Mouse (Mus musculus) lung, adult 2 months (tissue): ENCODE results near the gene Rbm42. TPM values are rescaled to one million over a fixed set of nuclear protein-coding genes. Genes with fewer than 3 reads are reported as not detected.
A peak's percentile ranks its signal among the peaks of the same experiment; 100 is the strongest.

ENCODE experiments used
- DNase-seq: peaks from one replicate; pipeline ENCODE4 v3.0.0; 2022
- H3K4me1 ChIP-seq: fragments of 200-500 bp; 2 replicates; pipeline ENCODE4 v1.6.1; 2011; ENCODE audit warnings: low read length; ENCODE audit not compliant: control insufficient read depth, insufficient read depth
- H3K4me3 ChIP-seq: fragments of 200-500 bp; replicated peaks from 2 replicates; pipeline ENCODE3; 2011; ENCODE audit warnings: low read depth, mild to moderate bottlenecking, control low read depth, low read length; ENCODE audit errors: extremely low read depth
- CTCF ChIP-seq: fragments of 200-500 bp; IDR thresholded peaks from 2 replicates; pipeline ENCODE4 v1.5.1; 2011; ENCODE audit warnings: mild to moderate bottlenecking, low read length, control low read depth; ENCODE audit not compliant: insufficient read depth
- POLR2A ChIP-seq: fragments of 200-500 bp; IDR thresholded peaks from 2 replicates; pipeline ENCODE4 v1.6.1; 2011; ENCODE audit warnings: low read depth, mild to moderate bottlenecking, control low read depth, low read length, borderline replicate concordance; ENCODE audit errors: extremely low read depth
- WGBS: fragments of 180-500 bp; shearing (Covaris S2); methylation state at CpG from one replicate; pipeline ENCODE4 v1.1.7; 2018; 5-methylcytosine and 5-hydroxymethylcytosine counted together
- polyA plus RNA-seq: library from polyadenylated mRNA; depleted of rRNA; stranded (reverse); fragments of >200 nt; gene quantifications from 2 replicates; pipeline ENCODE4 v1.2.3, GENCODE M21; 2012; rRNA removed

The Rbm42 gene
- polyA plus RNA-seq, result 78.0 and 79.7 TPM in 2 replicates

DNA sequence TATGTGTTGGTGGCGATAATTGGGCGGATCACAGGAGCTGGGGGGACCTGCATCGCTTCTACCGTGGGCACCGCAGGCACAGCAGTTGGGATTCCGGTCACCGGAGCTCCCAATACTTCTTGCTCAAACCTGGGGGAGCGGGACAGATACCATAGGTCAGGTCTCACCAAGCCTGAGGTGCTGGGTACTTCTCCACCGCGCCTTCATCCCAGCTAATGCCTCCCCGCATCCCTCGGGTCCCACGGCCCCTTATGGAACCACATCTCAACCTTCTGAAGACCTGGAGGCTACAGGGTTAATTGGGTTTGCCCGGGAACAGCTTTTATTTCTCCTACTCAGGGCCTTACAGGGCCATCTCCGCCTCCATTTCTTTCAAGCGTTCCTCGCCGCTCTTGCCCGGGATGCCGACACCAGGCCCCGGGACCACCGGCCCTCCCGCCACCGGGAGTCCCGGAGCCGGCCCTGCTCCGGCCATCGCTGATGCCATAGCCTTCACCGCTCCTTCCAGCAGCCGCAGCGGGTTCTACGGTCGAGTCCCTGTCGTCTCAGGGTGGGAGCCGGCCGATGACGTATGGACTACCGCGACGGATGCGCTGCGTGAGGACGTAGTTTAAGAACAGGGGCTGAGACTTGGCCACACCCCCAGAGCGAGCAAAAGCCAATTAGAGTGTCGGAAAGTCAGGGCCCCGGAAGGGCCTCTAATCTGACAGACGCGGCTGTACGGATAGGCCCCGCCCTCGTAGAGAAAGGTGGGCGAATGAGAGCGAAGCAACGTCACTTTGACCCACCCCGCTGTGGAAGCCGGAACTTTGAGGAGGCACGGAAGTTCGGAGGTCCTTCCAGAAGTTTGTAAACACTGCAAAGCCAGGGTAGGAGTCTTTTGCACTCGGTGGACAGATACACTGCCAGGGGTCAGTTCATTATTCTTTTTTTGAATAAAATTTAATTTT lies at the start of gene Rbm42:
Rbm42 (minus strand) TSS at position 727 of the 950 bp plus-strand sequence.
- Histone ChIP-seq H3K4me3 (peak within 1 kb of the TSS; percentile 89), H3K4me1 (peaks cover 2% of the 10 kb centered on the region; the same call in 1 of the 2 replicates)
- DNase-seq, result peak; percentile 97
- TF ChIP-seq CTCF (no peak), POLR2A (peak; percentile 59; the same call in 1 of the 2 replicates)
- WGBS, result 2% methylated on average over 59 of the region's 59 CpGs

GRCm38 (mm10) chr7:30698589-30698988 lies 48.5 kb upstream of the Rbm42 start, which contains the start of gene 2200002J24Rik:
Gene 2200002J24Rik (plus strand): TSS chr7:30698926.
- no peak for DNase-seq
- Histone ChIP-seq H3K4me3 (no peak within 1 kb of the TSS), H3K4me1 (no peaks in the 10 kb centered on the region)
- TF ChIP-seq CTCF (no peak), POLR2A (no peak)
- 31% methylated on average over 9 of the region's 9 CpGs for WGBS

GRCm38 (mm10) chr7:30698101-30698500 lies 48.0 kb upstream of the Rbm42 start:
- Histone ChIP-seq H3K4me3 (no peak overlapping the region), H3K4me1 (no peaks in the 10 kb centered on the region)
- 32% methylated on average over 5 of the region's 5 CpGs for WGBS
- TF ChIP-seq CTCF (no peak), POLR2A (no peak)
- DNase-seq, result no peak

DNA sequence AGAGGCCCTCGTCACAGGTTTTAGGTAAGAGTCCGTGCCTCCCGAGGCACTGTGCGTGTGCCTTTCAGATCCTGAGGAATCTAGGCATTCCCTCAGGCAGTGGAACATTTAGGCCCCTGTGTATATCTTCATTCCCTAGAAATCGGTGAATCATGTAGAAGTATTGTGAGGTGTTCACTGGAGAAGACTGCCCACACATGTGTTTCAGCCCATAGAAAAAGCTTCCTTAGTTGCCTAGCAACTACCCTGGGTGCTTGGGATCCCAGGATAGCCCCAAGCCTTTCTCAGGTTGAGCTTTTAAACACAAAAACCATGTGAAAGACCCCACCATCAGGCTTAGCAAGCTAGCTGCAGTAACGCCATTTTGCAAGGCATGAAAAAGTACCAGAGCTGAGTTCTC lies 38.2 kb upstream of the Rbm42 start:
- Histone ChIP-seq H3K4me1 (no peaks in the 10 kb centered on the region), H3K4me3 (no peak overlapping the region)
- DNase-seq, result no peak
- no peak for TF ChIP-seq POLR2A
- no peak for TF ChIP-seq CTCF
- WGBS, result 68% methylated on average over 6 of the region's 6 CpGs

- no peak for DNase-seq
- whole genome bisulfite sequencing, result 56% methylated on average over 2 of the region's 2 CpGs
- TF ChIP-seq POLR2A, result no peak
- TF ChIP-seq CTCF, result no peak
- no peak overlapping the region for H3K4me3 ChIP-seq
- no peaks in the 10 kb centered on the region for H3K4me1 ChIP-seq
Measured at GRCm38 (mm10) chr7:30683425-30683824, 33.3 kb upstream of the Rbm42 start.

DNA sequence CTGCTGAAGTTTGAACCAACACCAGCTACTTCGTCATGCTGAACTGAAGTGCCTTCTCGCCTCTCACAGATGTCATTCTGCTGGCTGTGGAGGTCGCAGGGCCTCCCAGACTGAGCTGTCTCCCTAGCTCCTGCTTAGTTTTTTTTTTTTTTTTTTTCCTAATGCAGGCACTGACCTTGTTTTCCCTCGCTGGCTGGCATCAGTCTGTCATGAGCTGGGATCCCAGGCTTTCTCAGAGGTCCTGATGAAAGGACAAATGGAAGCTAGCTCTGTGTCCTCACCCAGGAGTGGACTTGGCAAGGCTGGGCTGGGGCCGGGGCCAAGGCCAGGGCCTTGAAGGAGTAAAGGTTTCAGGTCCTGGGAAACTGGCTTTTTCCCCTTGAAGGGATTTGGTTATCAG lies 31.8 kb upstream of the Rbm42 start:
- TF ChIP-seq CTCF, result no peak
- TF ChIP-seq POLR2A, result no peak
- H3K4me1 ChIP-seq, result no peaks in the 10 kb centered on the region
- H3K4me3 ChIP-seq, result no peak overlapping the region
- 50% methylated on average over 5 of the region's 5 CpGs for WGBS
- no peak for DNase-seq

DNA sequence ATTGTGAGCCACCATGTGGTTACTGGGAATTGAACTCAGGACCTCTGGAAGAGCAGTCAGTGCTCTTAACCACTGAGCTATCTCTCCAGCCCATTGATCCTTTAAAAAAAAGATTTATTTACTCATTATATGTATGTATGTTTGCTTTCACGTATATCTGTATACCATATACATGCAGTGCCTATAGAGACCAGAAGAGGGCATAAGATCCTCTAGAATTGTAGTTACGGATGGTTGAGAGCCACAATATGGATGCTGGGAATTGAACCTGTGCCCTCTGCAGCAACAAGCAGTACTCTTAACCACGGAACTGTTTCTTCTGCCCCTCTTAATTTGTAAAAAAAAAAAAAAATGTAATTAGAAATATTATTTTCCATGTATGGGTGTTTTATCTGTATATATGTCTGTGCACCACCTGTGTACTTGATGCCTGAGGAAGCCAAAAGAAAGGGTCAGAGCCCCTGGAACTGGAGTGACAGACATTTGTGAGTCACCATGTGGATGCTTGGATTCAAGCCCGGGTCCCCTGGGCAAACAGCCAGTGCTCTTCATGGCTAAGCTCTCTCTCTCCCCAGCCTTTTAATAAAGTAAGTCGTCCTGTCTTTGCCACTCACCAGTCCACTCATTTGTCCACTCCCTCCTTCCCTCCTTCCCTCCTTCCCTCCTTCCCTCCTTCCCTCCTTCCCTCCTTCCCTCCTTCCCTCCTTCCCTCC lies 28.3 kb upstream of the Rbm42 start:
- 51% methylated on average over 5 of the region's 5 CpGs for WGBS
- no peak for DNase-seq
- Histone ChIP-seq H3K4me3 (no peak overlapping the region), H3K4me1 (no peaks in the 10 kb centered on the region)
- TF ChIP-seq POLR2A (no peak), CTCF (no peak)

- TF ChIP-seq POLR2A, result no peak
- TF ChIP-seq CTCF, result no peak
- Histone ChIP-seq H3K4me1 (no peaks in the 10 kb centered on the region), H3K4me3 (no peak within 1 kb of the TSS)
- 66% methylated on average over 9 of the region's 9 CpGs for WGBS
- DNase-seq, result no peak
Measured at GRCm38 (mm10) chr7:30671480-30671879, 21.4 kb upstream of the Rbm42 start, which contains the start of gene Pmis2. Gene Pmis2 (minus strand): TSS chr7:30671605.

DNA sequence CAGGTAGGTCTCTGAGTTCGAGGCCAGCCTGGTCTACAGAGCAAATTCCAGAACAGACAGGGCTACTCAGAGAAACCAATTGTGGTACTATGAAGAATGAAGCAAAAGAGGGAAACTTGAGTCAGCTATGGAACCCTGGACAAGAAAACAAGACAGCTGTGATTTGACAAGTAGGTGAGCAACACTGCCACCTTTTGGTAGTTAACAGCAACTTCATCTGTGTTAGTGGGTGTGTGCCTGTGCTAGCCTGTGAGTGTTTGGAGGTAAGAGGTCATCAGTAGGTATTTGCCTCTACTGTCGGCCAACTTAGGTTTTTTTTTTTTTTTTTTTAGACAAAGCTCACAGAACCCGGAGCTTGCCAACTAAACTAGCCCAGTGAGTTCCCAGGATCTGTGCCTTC lies 19.1 kb upstream of the Rbm42 start:
- Histone ChIP-seq H3K4me1 (no peaks in the 10 kb centered on the region; the same call in 1 of the 2 replicates), H3K4me3 (no peak overlapping the region)
- TF ChIP-seq POLR2A (no peak), CTCF (0 out of 2 replicates have a peak, but pooled peaks have one; percentile 15)
- no peak for DNase-seq
- WGBS, result 33% methylated on average over 3 of the region's 3 CpGs
